Mouse (Mus musculus) ES-Bruce4 (cell line): ENCODE measurements around the gene Fabp7.

Experiments
- CTCF ChIP-seq: IDR thresholded peaks from one replicate; pipeline ENCODE4 v1.8.1; 2011; ENCODE audit warnings: low read depth, low read length
- POLR2A ChIP-seq: IDR thresholded peaks from one replicate; pipeline ENCODE4 v1.8.1; 2011; ENCODE audit warnings: low read length; ENCODE audit not compliant: insufficient read depth

GRCm38 (mm10) chr10:57822473-57822872, 37.8 kb downstream of the Fabp7 start:
- TF ChIP-seq CTCF, result no peak
- TF ChIP-seq POLR2A, result no peak
